Mouse (Mus musculus) macrophage (primary cell): ENCODE data around the gene Btbd1. TPM values are rescaled to one million over a fixed set of nuclear protein-coding genes. Genes with fewer than 3 reads are reported as not detected.
"Not testable (repeated sequence)": the region's sequence is repeated elsewhere in the genome, so short reads cannot be mapped to it uniquely, and the experiment has no call there.

Experiments
- H3K27ac ChIP-seq: fragments of 350-480 bp; formaldehyde crosslinking; 2 replicates; pipeline ENCODE4 v1.9.0; 2021
- H3K36me3 ChIP-seq: fragments of 350-480 bp; formaldehyde crosslinking; 2 replicates; pipeline ENCODE4 v1.9.0; 2021; ENCODE audit errors: inconsistent target
- H3K4me3 ChIP-seq: fragments of 350-480 bp; formaldehyde crosslinking; 2 replicates; pipeline ENCODE4 v1.9.0; 2021; ENCODE audit errors: inconsistent target
- H3K79me2 ChIP-seq: fragments of 350-480 bp; formaldehyde crosslinking; 2 replicates; pipeline ENCODE4 v1.9.0; 2021; ENCODE audit errors: inconsistent target
- WGBS: methylation state at CpG from one replicate; pipeline ENCODE4 v1.1.7; 2026; ENCODE audit warnings: inconsistent platforms; ENCODE audit not compliant: missing documents; 5-methylcytosine and 5-hydroxymethylcytosine counted together
- polyA plus RNA-seq: library from polyadenylated mRNA; stranded (reverse); fragments of 250-400 nt; gene quantifications from 3 replicates; pipeline ENCODE4 v1.2.4, GENCODE M21; 2018; ENCODE audit warnings: inconsistent platforms

The Btbd1 gene
- polyA plus RNA-seq, 1 experiment from 2014 or later: 145 TPM

DNA sequence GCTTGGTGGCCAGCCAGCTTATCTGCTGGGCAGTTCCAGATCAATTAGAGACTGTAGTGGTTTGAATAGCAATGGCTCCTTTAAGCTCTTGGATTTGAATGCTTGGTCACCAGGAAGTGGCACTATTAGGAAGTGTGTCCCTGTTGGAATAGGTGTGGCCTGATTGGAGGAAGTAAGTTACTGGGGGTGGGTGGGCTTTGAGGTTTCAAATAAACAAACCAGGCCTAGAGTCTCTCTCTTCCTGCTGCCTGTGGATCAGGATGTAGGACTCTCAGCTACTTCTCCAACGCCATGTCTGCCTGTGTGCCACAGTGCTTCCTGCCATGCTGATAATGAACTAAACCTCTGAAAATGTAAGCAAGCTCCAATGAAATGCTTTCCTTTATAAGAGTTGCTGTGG is 13.8 kb upstream of the Btbd1 start:
- Histone ChIP-seq H3K27ac (peak overlapping the region; percentile 14), H3K36me3 (no peaks in the 10 kb centered on the region), H3K4me3 (no peak overlapping the region), H3K79me2 (no peaks in the 10 kb centered on the region)
- 25% methylated on average over 1 of the region's 1 CpGs for WGBS

DNA sequence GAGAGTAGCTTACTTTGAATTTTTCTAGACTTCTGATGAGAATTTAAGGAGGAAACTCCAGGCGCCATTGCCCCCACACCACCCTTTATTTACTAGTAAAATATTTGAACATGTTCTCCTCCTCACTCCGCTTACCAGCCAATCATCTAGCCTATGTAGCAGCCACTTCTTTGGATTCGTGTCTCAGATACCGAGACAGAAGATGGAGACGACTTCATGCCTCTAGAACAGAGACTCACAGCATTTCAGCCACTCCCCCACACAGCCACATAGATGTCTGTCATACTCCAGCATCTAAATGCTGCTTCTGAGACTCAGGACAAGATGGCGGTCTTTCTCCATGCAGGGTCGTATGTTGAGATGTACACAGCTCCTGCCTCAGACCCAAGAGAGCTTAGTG is 12.9 kb upstream of the Btbd1 start:
- H3K36me3 ChIP-seq: no peaks in the 10 kb centered on the region
- H3K4me3 ChIP-seq: no peak overlapping the region
- no peaks in the 10 kb centered on the region for H3K79me2 ChIP-seq
- no peak overlapping the region for H3K27ac ChIP-seq
- 96% methylated on average over 7 of the region's 7 CpGs for WGBS

DNA sequence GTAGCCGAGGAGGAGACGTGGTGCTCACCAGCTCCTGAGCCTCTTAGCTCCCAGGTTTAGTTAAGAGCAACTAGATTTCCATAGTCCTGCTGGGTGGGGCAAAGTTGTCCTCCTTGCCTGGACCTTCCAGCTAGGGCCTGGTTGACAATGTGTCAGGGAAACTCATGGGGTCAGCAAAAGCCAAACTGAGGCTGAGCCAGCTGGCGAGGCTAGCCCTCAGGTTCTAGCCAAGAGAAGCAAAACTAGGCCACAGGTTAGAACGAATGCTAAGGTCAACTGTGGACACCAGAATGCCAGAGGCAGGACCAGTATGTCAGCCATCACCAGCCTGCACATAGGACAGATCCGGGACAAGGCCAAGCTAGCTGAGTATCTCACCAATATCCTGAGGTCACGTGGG is 12.2 kb upstream of the Btbd1 start:
- no peaks in the 10 kb centered on the region for H3K36me3 ChIP-seq
- 94% methylated on average over 6 of the region's 6 CpGs for WGBS
- no peaks in the 10 kb centered on the region for H3K79me2 ChIP-seq
- no peak overlapping the region for H3K27ac ChIP-seq
- no peak overlapping the region for H3K4me3 ChIP-seq

DNA sequence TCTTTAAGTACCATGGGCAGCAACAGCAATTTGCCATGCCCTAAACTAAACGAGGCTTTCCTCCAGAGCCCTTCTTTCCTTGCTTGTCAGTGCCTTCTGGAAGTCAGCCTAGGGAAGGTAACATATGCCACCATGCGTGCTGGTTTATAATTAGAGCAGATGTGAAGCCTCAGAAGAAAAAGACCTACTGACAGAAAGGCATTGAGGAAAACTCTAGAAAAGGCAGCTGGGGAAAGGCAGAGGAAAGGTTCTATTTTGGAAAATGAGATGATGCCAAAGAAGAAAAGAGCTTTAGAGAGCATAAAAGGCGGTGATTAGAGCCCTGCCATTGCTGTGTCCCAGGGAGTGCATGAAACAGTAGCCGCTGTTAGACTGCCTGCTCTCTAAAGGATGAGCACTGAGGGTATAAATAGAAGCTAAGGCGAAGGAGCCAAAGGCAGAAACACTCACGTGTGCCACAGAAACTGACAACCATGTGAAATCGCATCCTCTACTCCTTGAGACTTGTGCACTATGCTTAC is 11.5 kb upstream of the Btbd1 start:
- Histone ChIP-seq H3K36me3 (no peaks in the 10 kb centered on the region), H3K79me2 (no peaks in the 10 kb centered on the region), H3K4me3 (no peak overlapping the region), H3K27ac (no peak overlapping the region)
- 89% methylated on average over 7 of the region's 7 CpGs for WGBS

DNA sequence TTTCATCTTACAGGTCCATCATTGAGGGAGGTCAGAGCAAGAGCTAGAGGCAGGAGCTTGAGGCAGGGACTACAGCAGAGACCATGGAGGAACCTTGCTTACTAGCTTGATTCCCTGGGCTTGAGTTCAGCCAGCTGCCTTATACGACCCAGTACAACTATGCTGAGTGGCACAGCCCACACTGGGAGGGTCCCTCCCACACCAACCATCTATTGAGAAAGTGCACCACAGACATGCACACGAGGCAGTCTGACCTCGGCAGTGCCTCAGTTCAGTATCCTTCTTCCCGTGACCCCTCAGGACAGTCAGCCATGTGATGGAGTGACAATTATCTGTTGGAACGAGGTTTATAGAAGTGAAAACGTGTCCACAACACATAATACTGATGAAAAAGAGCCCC is 10.5 kb upstream of the Btbd1 start:
- 54% methylated on average over 6 of the region's 6 CpGs for WGBS
- Histone ChIP-seq H3K4me3 (no peak overlapping the region), H3K36me3 (no peaks in the 10 kb centered on the region), H3K27ac (no peak overlapping the region), H3K79me2 (no peaks in the 10 kb centered on the region)

DNA sequence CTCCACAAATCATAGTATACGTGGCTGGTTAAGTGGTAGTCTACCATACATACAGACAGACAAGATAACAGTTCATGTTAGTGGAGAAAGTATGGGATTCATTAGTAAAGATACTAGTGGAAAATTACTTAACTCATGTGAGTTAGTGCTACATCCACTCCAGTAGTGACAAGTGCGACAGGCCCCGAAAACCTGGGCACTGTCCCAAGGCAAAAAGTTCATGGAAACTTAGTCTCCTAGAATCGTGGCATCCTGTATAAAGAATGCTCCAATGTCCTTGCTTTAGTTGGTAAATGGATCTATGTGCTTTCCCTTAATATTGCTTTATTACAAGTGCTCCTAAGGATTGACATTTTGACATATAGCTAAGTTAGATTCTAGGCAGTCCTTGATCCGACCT is 8.5 kb upstream of the Btbd1 start:
- not testable (repeated sequence) for H3K79me2 ChIP-seq, H3K27ac ChIP-seq, H3K4me3 ChIP-seq, H3K36me3 ChIP-seq
- WGBS: 89% methylated on average over 5 of the region's 5 CpGs

DNA sequence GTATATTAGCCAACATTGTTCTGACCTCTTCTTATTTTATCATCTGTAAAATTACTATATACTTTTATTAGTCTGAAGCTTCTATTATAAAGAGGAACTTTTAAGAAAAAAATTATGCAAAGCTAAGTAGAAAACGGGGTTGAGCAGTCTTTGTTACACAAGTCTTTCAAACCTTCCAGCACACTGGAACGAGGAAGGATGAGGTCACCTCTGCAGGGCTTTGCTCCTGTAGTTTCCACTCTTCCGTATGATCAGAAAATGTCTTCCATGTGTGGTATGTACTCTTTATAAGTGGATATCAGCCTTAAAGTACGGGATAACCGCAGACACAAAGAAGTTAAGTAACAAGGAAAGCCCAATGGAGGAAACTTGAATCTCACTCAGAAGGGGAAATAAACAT is 6.2 kb upstream of the Btbd1 start:
- Histone ChIP-seq H3K27ac (peak overlapping the region; percentile 73), H3K4me3 (no peak overlapping the region), H3K79me2 (no peaks in the 10 kb centered on the region), H3K36me3 (no peaks in the 10 kb centered on the region)
- 38% methylated on average over 5 of the region's 5 CpGs for whole genome bisulfite sequencing

DNA sequence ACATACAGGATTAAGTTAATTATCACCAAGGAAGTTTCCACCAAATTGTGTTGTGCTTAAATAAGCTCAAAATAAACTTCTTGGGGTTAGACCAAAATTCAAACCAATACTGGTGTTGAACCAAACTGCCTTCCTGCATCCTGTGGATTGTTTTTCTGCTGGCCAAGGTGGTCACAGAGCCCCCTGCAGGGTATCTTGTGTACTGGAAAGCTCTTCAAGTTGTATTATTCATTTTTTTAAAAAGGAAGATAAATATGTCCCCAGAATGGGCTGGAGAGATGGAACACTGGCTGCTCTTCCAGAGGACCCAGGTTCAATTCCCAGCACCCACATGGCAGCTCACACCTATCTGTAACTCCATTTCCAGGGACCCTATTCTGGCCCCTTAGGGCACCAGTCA is 5.6 kb upstream of the Btbd1 start:
- H3K27ac ChIP-seq: peak overlapping the region; percentile 73
- no peaks in the 10 kb centered on the region for H3K36me3 ChIP-seq
- no peaks in the 10 kb centered on the region for H3K79me2 ChIP-seq
- H3K4me3 ChIP-seq: no peak overlapping the region

DNA sequence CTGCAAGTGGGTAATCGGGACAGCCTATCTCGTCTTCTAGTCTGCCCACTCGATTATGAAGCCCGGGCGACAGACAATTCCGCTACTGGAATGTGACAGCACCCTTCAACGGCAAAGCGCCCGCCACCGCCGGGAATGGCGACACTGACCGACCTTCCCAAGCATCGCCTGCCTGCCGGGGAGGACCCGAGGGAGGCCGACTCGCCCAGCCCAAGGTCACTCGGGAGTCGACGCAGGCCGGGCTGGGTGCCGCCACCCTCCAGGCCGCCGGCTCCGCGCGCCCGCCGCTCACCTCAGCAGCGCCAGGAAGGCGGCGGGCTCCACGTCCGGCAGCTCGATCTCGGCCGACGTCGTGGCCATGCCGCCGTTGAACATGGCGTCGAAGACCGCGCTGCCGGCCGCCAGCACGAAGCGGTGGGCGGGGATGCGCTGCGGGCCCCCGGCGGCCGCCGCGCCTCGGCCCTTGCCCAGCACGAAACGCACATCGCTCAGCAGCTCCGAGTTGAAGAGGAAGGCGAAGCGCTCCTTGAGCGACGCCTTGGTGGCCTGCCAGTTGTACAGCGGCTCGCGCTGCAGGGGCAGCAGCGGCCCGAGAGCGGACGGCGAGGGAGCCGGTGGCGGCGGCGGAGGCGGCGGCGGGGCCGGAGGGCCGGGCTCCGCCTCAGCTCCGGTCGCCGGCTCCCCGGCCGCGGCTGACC is 401 bp downstream of the Btbd1 start:
- H3K36me3 ChIP-seq: no peaks in the 10 kb centered on the region
- H3K79me2 ChIP-seq: peaks cover 48% of the 10 kb centered on the region
- H3K4me3 ChIP-seq: peak overlapping the region; percentile 87
- H3K27ac ChIP-seq: peak overlapping the region; percentile 73
- WGBS: under 1% methylated on average over 85 of the region's 91 CpGs

DNA sequence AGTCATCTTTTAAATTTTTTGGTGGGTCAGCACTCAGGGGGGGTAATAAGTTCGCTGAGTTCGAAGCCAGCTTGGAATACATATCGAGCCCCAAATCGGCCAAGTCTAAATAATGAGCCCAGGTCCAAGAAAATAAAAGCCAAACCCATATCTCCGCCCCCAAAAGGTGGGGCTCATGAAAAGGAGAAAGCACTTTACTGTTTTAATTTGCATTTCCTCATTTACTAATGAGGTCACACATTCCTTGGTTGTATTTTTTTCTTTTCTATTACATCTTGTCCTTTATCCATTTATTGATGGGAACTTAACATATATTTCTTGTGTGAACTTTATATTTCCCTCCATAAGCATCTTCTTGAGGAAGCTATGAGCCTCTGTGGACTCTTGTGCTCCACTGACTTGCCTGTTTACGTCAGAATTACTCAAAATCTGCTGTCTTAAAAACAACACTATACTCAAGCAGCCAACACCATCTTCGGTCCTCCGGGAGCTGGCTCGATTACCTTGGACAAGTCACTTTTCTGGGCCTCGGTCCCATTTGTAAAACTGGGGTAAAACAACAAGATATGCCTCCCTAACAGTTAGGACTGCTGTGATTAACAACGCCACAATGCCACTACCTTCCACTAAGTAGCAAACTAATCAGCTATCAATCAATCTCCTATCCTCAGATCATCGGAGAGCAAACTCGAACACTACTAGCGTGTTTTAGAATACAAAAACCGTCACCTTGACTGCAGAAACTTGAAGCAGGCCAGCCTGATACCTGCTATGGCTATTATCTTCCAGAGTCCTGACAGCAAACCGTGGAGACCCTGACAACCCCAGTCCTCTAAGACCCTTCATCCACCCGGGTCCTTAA is 1.2 kb downstream of the Btbd1 start:
- H3K36me3 ChIP-seq: no peaks in the 10 kb centered on the region
- peak overlapping the region; percentile 73 for H3K27ac ChIP-seq
- peaks cover 56% of the 10 kb centered on the region for H3K79me2 ChIP-seq
- WGBS: 20% methylated on average over 17 of the region's 17 CpGs
- peak overlapping the region; percentile 87 for H3K4me3 ChIP-seq

DNA sequence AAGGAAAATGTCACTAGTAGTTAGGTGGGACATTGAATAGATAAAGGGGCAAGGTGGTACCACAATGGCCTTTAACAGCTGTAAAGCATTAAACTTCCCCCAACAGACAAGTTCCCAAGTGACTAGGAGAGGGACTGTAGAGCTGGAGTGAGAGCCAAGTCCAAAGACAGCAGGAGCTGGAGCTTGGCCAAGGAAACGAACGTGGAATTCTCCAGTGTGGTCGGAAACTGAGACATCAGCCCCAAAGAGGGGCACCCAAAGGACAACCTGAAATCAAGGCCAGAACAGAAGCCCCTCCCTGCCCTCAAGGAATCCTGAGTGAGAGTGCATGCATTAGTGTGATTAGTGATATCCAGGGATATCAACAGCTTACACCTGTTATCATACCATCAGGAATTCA is 3.9 kb downstream of the Btbd1 start:
- Histone ChIP-seq H3K27ac (no peak overlapping the region), H3K36me3 (no peaks in the 10 kb centered on the region), H3K79me2 (peaks cover 79% of the 10 kb centered on the region), H3K4me3 (no peak overlapping the region)
- 86% methylated on average over 3 of the region's 3 CpGs for WGBS

DNA sequence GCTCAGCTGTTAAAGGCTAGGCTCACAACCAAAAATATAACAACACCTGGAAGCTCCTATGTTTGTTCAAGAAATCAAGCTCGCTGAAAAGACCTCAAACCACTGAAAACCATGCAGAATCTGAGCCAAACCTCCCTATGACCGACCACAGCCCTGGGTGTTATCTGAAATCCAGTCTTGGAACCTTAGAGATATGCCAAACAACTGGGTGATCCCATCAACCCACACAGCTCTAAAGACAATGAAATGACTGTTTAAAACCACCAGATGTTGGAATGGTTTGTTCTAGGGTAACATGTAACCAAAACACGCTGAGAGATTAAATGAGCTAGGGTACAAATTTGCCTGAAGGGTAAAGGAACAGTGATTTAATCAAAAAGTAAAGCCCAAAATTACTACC is 4.3 kb downstream of the Btbd1 start:
- no peak overlapping the region for H3K27ac ChIP-seq
- H3K36me3 ChIP-seq: no peaks in the 10 kb centered on the region
- 66% methylated on average over 3 of the region's 3 CpGs for WGBS
- H3K4me3 ChIP-seq: no peak overlapping the region
- peaks cover 80% of the 10 kb centered on the region for H3K79me2 ChIP-seq

DNA sequence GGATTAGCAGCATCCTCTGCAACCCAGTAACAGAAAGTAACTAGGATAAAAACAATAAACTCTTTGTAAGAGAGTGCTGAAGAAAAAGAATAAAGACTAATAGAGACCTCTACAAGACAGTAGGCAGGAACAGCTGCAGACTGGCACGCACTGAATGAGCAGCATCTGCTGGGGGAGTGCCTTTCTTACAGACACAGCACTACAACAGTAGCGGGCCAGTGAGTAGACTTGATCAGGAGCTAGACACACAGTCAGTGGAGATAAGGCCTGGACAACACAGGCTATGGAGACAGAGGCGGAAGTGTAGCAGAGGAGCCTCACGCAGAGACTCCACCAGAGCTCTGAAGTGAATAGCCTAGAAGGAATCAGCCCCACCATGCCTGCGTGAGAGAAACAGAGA is 23.2 kb downstream of the Btbd1 start:
- WGBS: 95% methylated on average over 5 of the region's 5 CpGs
- H3K27ac ChIP-seq: no peak overlapping the region
- peaks cover 44% of the 10 kb centered on the region for H3K36me3 ChIP-seq
- H3K79me2 ChIP-seq: peaks cover 83% of the 10 kb centered on the region
- no peak overlapping the region for H3K4me3 ChIP-seq

DNA sequence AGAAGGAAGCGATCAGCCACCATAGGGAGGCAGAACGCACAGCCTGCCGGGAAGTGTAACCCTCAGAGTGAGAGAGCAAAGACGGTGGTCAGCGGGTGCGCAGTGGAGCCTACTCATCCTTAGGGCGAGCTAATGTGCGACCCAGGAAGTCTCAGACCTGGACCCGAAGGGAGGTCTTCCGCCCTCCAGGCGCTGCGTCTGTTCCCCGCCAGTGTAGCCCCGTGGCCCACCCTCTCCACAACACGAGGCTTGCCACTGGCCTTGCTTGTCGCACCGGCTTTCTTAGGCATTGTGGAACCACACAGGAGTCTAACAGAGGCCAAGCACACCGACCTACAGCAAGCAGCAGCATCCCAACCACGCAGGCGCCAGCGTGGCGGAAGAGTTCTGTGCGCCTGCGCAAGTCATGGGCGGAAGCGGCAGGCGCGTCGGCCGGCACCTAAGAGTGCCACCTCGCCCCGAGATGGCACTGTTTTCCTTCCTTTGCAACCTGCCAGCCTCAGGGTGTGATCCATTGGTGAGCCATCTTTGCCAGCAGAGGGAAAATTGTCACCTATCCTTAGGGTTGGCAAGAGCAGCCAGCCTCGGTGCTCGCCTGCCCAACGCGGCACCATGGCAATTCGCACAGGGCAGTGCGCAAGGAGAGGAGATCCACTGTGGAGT is 40.0 kb downstream of the Btbd1 start, which contains the start of gene 3110040N11Rik:
Gene 3110040N11Rik (minus strand): TSS at position 384 of the 663 bp plus-strand sequence.
- WGBS: under 1% methylated on average over 37 of the region's 38 CpGs
- peak within 1 kb of the TSS; percentile 83 for H3K27ac ChIP-seq
- peaks cover 7% of the 10 kb centered on the region; the same call in 1 of the 2 replicates for H3K36me3 ChIP-seq
- no peaks in the 10 kb centered on the region for H3K79me2 ChIP-seq
- H3K4me3 ChIP-seq: peak within 1 kb of the TSS; percentile 64

DNA sequence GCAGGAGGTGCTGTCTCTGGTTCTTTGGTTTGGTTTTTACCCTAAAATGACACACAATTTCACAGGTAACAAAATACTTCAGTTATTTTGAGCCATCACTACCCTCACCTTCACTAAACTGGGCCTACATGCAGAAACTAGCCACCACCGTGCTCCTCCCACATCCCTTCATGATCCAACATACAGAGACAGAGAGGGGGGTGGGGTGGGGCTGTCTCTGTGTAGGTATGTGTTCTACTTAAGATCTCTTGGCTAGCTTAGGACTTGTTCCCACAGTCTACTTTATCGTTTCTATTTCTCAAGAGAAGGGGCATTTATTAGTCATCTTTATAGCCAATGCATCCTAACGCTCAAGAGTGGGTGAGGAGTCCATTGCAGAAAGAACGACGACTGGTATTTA is 40.7 kb downstream of the Btbd1 start:
- H3K4me3 ChIP-seq: peak overlapping the region; percentile 64
- no peaks in the 10 kb centered on the region for H3K79me2 ChIP-seq
- H3K27ac ChIP-seq: peak overlapping the region; percentile 83
- 12% methylated on average over 3 of the region's 5 CpGs for WGBS
- peaks cover under 1% of the 10 kb centered on the region; the same call in 1 of the 2 replicates for H3K36me3 ChIP-seq
